Mouse (Mus musculus) thymus, adult 2 months (tissue): ENCODE results near the gene Fhit. TPM values are rescaled to one million over a fixed set of nuclear protein-coding genes. Genes with fewer than 3 reads are reported as not detected.

Source experiments
- DNase-seq: peaks from one replicate; pipeline ENCODE4 v3.0.0; 2021
- H3K27ac ChIP-seq: fragments of 200-500 bp; 2 replicates; pipeline ENCODE4 v1.5.1; 2012; ENCODE audit warnings: low read length, control low read depth; ENCODE audit not compliant: control insufficient read depth, insufficient read depth
- H3K27me3 ChIP-seq: fragments of 200-500 bp; 2 replicates; pipeline ENCODE4 v1.6.1; 2012; ENCODE audit warnings: mild to moderate bottlenecking, low read length, moderate library complexity, mixed read lengths; ENCODE audit not compliant: control insufficient read depth, insufficient read depth
- H3K36me3 ChIP-seq: fragments of 200-500 bp; 2 replicates; pipeline ENCODE4 v1.6.1; 2012; ENCODE audit warnings: mild to moderate bottlenecking, low read length, moderate library complexity; ENCODE audit not compliant: control insufficient read depth, insufficient read depth
- H3K4me1 ChIP-seq: fragments of 200-500 bp; replicated peaks from 2 replicates; pipeline ENCODE4 v1.6.1; 2012; ENCODE audit warnings: low read length; ENCODE audit not compliant: control insufficient read depth, insufficient read depth
- H3K4me3 ChIP-seq: fragments of 200-500 bp; 2 replicates; pipeline ENCODE4 v1.5.1; 2012; ENCODE audit warnings: mild to moderate bottlenecking, low read length, control low read depth, moderate library complexity; ENCODE audit not compliant: control insufficient read depth, insufficient read depth
- CTCF ChIP-seq: fragments of 200-500 bp; IDR thresholded peaks from 2 replicates; pipeline ENCODE4 v1.5.1; 2012; ENCODE audit warnings: mild to moderate bottlenecking, control low read depth, low read length, moderate library complexity, borderline replicate concordance; ENCODE audit not compliant: control insufficient read depth, poor library complexity, insufficient read depth; ENCODE audit errors: extremely low read depth
- POLR2A ChIP-seq: fragments of 200-500 bp; IDR thresholded peaks from 2 replicates; pipeline ENCODE4 v1.6.1; 2012; ENCODE audit warnings: mild to moderate bottlenecking, low read length, control low read depth, moderate library complexity; ENCODE audit not compliant: control insufficient read depth, poor library complexity, insufficient read depth; ENCODE audit errors: extremely low read depth
- whole genome bisulfite sequencing: fragments of 180-500 bp; shearing (Covaris S2); methylation state at CpG from one replicate; pipeline ENCODE4 v1.1.7; 2018; 5-methylcytosine and 5-hydroxymethylcytosine counted together
- polyA plus RNA-seq: library from polyadenylated mRNA; depleted of rRNA; stranded (reverse); fragments of >200 nt; gene quantifications from 2 replicates; pipeline ENCODE4 v1.2.3, GENCODE M21; 2012

The Fhit gene
- polyA plus RNA-seq, 1 experiment, result 5.4 TPM

DNA sequence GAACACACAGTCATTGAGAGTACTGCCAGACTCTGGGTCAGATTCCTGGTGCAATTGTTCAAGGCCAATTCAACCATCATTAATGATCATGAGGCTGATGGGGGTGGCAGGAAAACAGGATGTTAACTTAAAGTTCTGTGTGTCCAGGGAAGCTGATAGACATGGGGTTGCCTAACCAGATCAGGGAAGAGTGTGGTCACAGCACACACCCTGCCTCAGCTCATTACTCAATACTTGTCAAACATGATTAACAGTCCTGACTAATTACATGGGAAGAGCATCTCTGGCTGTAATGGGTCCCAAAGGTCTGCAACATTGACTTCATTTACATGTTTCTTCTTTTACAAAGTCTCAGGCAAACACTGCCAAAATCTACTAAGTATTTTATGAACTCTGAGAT is 856.5 kb downstream of the Fhit start:
- no peak overlapping the region for H3K27ac ChIP-seq
- TF ChIP-seq POLR2A, result no peak
- no peak for TF ChIP-seq CTCF
- no peaks in the 10 kb centered on the region for H3K36me3 ChIP-seq
- no peaks in the 10 kb centered on the region for H3K27me3 ChIP-seq
- 0 out of 2 replicates have a peak, but pooled peaks cover 5% of the 10 kb centered on the region for H3K4me1 ChIP-seq
- no peak for DNase-seq
- no peak overlapping the region for H3K4me3 ChIP-seq

DNA sequence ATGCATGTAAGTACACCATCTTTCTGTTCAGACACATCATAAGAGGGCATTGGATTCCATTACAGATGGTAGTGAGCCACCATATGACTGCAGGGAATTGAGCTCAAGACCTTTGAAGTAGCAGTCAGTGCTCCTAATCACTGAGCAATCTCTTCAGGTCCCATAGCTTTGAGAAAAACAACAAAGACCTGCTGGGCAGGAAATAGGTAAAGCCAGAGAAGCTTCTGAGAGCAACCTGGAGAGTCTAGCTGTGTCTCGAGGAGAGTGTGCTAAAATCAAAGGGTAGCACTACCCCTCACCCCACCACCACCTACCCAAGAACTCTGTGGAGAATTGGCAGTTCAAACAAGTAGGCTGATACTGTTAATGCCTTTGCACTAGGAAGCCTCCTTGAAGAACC is 860.3 kb downstream of the Fhit start:
- 16% methylated on average over 1 of the region's 1 CpGs for WGBS

DNA sequence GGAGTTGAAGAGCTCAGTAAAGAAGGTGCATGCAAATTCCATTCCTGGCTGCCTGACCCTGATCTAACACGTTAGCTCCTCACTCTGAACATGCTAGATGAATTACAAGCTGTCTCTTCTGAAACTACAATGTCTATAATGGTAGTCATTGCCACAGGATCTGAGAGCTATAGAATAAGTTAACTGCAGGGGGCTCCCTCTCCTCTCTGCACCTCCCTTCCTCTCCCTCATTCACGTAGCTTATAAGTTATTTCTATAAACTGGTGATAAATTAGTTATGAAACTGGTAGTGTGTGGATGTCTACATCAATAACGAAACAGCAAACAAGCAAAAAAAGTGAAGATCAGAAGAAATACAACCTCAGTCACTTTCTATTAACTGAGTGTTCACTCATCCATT is 860.9 kb downstream of the Fhit start:
- Histone ChIP-seq H3K27me3 (no peaks in the 10 kb centered on the region), H3K27ac (no peak overlapping the region), H3K4me3 (no peak overlapping the region), H3K4me1 (0 out of 2 replicates have a peak, but pooled peaks cover 5% of the 10 kb centered on the region), H3K36me3 (no peaks in the 10 kb centered on the region)
- WGBS, result 76% methylated on average over 3 of the region's 3 CpGs
- DNase-seq, result peak; percentile 14
- TF ChIP-seq POLR2A, result no peak
- TF ChIP-seq CTCF, result no peak

More for the DNA sequence above, 860.3 kb downstream of the Fhit start:
- H3K36me3 ChIP-seq, result no peaks in the 10 kb centered on the region
- 0 out of 2 replicates have a peak, but pooled peaks cover 5% of the 10 kb centered on the region for H3K4me1 ChIP-seq
- no peak overlapping the region for H3K4me3 ChIP-seq
- TF ChIP-seq POLR2A (no peak), CTCF (no peak)
- peak; percentile 16 for DNase-seq
- no peaks in the 10 kb centered on the region for H3K27me3 ChIP-seq
- H3K27ac ChIP-seq, result no peak overlapping the region

DNA sequence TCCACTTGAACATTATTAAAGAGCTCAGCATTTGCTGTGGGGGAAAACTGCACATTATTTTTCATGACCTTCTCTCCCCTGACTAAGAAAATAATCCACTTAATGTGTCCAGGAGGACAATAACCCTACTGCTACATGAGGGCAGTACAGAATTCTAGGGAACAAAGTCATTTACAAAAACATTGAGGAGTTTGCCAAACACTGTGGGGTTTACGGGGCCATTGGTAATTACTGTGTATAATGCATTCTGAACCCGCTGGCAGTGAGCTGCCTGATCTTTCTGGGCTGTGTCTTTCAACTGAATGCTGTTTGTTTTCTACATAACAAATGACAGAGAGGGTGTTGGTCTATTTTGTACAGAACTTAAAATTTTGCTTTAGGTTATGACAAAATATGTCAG is 862.8 kb downstream of the Fhit start:
- Histone ChIP-seq H3K4me1 (0 out of 2 replicates have a peak, but pooled peaks cover 5% of the 10 kb centered on the region), H3K4me3 (no peak overlapping the region), H3K36me3 (no peaks in the 10 kb centered on the region), H3K27ac (no peak overlapping the region), H3K27me3 (no peaks in the 10 kb centered on the region)
- 96% methylated on average over 2 of the region's 2 CpGs for WGBS
- no peak for DNase-seq
- no peak for TF ChIP-seq POLR2A
- no peak for TF ChIP-seq CTCF

DNA sequence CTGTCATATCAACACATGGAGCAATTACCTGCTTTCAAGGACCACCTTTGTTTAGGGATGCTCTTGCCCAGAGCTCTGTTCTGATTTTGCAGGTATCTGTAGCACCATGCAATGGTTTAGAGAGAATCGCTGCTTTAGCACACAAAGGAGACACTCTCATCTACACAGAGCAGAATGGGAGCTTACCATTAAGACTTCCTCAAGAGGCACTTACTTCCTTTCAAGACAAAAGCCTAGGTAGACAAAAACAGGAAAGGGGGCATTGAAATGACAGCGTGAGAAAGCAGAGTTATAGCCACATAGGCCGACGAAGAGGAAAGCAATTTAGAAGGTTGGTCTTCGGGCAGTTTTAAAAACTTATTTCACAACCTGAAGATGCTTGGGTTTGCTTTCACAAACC is 872.8 kb downstream of the Fhit start:
- Histone ChIP-seq H3K4me3 (no peak overlapping the region), H3K36me3 (no peaks in the 10 kb centered on the region), H3K4me1 (no peaks in the 10 kb centered on the region), H3K27me3 (no peaks in the 10 kb centered on the region), H3K27ac (no peak overlapping the region)
- 38% methylated on average over 5 of the region's 5 CpGs for WGBS
- DNase-seq, result no peak
- TF ChIP-seq CTCF, result no peak

DNA sequence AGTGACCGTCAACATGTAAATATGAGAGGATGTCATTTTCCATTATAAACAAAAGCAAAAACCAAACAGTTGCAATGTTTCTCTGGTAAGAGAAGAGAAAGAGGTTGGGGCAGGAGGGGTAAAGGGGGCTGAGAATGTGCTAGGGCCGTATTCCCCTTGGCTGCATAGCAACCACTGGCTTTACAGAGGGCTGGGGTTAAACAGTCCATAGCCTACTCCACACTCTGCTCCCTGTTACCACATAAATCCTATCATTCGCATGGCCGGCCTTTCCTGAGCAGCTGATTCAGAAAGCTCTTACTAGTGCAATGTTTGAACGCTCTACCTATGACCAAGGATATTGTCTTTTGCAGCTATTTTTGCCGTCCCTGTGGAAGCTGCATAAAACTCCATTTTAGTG is 875.8 kb downstream of the Fhit start:
- H3K4me3 ChIP-seq, result no peak overlapping the region
- no peak overlapping the region for H3K27ac ChIP-seq
- TF ChIP-seq CTCF (no peak), POLR2A (no peak)
- H3K4me1 ChIP-seq, result no peaks in the 10 kb centered on the region
- WGBS, result 95% methylated on average over 6 of the region's 6 CpGs
- no peak for DNase-seq
- H3K27me3 ChIP-seq, result no peaks in the 10 kb centered on the region
- no peaks in the 10 kb centered on the region for H3K36me3 ChIP-seq

DNA sequence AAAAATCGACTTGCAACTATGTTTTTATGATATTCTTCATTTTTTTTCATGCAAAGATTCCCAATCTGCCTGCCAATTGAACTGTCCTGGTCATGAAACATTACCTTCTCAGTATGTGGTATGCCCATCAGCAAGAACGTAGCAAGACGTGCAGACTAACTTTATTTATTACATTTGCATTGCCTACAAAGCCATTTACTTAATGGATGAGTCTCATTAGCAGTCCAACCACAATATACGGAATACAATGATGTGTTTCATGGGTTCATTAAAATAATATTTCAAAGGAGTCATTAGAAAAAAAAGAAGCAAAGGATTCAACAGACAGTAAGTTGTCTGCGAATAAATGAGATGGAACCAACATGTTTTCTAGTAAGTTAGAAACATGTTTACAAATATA is 933.1 kb downstream of the Fhit start:
- 86% methylated on average over 5 of the region's 5 CpGs for WGBS
- TF ChIP-seq CTCF (no peak), POLR2A (no peak)
- Histone ChIP-seq H3K4me1 (no peaks in the 10 kb centered on the region), H3K27me3 (no peaks in the 10 kb centered on the region), H3K4me3 (no peak overlapping the region), H3K27ac (no peak overlapping the region), H3K36me3 (no peaks in the 10 kb centered on the region)
- no peak for DNase-seq
